Mouse (Mus musculus) liver, embryonic 16.5 days (tissue): Measurements from ENCODE around the gene Olfr370. TPM values are rescaled to one million over a fixed set of nuclear protein-coding genes. Genes with fewer than 3 reads are reported as not detected.
A peak's percentile ranks its signal among the peaks of the same experiment; 100 is the strongest.

ENCODE experiments used
- ATAC-seq: fragments of 200-750 bp; cut with Nextera tagmentation; 2 replicates; pipeline ENCODE4 v1.8.0; 2017; ENCODE audit warnings: low read depth, mild to moderate bottlenecking, moderate number of reproducible peaks, moderate library complexity
- H3K27ac ChIP-seq: fragments of 300-500 bp; sonication (generic); 2 replicates; pipeline ENCODE4 v1.5.1; 2014; ENCODE audit warnings: mild to moderate bottlenecking, low read length
- H3K27me3 ChIP-seq: fragments of 300-500 bp; sonication (generic); 2 replicates; pipeline ENCODE4 v1.6.1; 2014; ENCODE audit warnings: low read depth, low read length, mixed read lengths; ENCODE audit not compliant: control insufficient read depth, insufficient read depth
- H3K36me3 ChIP-seq: fragments of 300-500 bp; sonication (generic); 2 replicates; pipeline ENCODE4 v1.6.1; 2014; ENCODE audit warnings: mild to moderate bottlenecking; ENCODE audit not compliant: control insufficient read depth, insufficient read depth
- H3K4me1 ChIP-seq: fragments of 300-500 bp; sonication (generic); 2 replicates; pipeline ENCODE4 v1.6.1; 2014; ENCODE audit warnings: low read depth, low read length, mixed read lengths; ENCODE audit not compliant: control insufficient read depth
- H3K4me2 ChIP-seq: fragments of 300-500 bp; sonication (generic); 2 replicates; pipeline ENCODE4 v1.6.1; 2014; ENCODE audit warnings: low read depth, low read length, mixed read lengths
- H3K4me3 ChIP-seq: fragments of 300-500 bp; sonication (generic); 2 replicates; pipeline ENCODE4 v1.5.1; 2014; ENCODE audit warnings: low read depth, mild to moderate bottlenecking, low read length
- H3K9ac ChIP-seq: fragments of 300-500 bp; sonication (generic); 2 replicates; pipeline ENCODE4 v1.6.1; 2014; ENCODE audit warnings: low read depth, low read length
- H3K9me3 ChIP-seq: fragments of 300-500 bp; sonication (generic); replicated peaks from 2 replicates; pipeline ENCODE4 v1.6.1; 2016; ENCODE audit warnings: low read length; ENCODE audit not compliant: control insufficient read depth
- WGBS: fragments of 180-500 bp; shearing (Covaris S2); extraction: QIAGEN DNeasy Blood & Tissue Kit; methylation state at CpG from one replicate; pipeline ENCODE4 v1.1.7; 2014; ENCODE audit not compliant: insufficient replicate concordance; 5-methylcytosine and 5-hydroxymethylcytosine counted together
- polyA plus RNA-seq: library from polyadenylated mRNA; unstranded; fragments of >200 nt; fragmentation: Nextera tagmentation; extraction: Ambion mirVana; gene quantifications from 2 replicates; pipeline ENCODE4 v1.2.1, GENCODE M21; 2015

Olfr370 gene
- polyA plus RNA-seq, 1 experiment from 2014 or later: not detected

DNA sequence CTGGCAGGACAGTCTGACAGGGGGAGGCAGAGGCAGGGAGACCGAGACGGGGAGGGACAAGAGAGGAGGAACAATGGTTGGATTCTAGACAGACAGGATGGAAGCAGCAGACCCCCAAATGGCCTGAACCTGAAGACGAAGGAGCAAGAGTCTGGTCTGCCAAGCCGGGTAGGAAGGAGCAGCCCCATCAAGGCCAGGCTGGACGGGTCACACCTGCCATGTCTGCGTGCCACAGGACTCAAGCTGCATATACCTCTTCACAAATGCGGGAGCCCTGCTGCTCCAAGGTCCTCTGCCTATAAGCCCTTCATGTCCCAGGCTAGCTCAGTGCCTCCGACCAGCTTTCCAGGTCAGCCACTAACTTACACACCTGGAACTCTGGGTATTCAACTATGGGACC is 44.1 kb downstream of the Olfr370 start:
- H3K9ac ChIP-seq: no peak overlapping the region
- 88% methylated on average over 8 of the region's 8 CpGs for WGBS
- no peak overlapping the region for H3K27ac ChIP-seq
- H3K4me1 ChIP-seq: peaks cover 18% of the 10 kb centered on the region
- no peaks in the 10 kb centered on the region for H3K27me3 ChIP-seq
- H3K36me3 ChIP-seq: peaks cover 2% of the 10 kb centered on the region; the same call in 1 of the 2 replicates
- H3K9me3 ChIP-seq: no peaks in the 10 kb centered on the region
- no peak overlapping the region for H3K4me3 ChIP-seq
- ATAC-seq: no peak
- H3K4me2 ChIP-seq: no peak overlapping the region

DNA sequence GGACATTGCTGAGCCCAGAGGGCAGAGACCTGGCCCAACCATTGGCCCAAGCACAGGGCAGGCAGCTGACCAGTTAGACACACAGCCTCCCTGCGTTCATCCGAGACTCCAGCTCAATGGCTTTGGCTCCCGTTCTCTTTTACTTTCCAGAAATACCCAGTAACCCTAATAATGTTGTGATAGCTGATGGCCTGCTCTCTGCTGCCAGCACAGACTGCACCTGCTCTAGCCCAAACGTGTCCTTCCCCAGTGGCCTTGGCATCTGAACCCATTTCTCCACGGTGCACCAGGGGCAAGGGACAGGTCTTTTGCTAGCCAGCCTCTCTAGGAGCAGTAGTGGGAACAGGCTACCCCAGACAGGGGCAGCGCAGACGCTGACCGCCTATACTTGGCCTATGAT is 45.2 kb downstream of the Olfr370 start:
- Histone ChIP-seq H3K9ac (no peak overlapping the region), H3K27ac (no peak overlapping the region), H3K4me3 (no peak overlapping the region), H3K4me1 (peaks cover 15% of the 10 kb centered on the region), H3K36me3 (peaks cover 2% of the 10 kb centered on the region; the same call in 1 of the 2 replicates), H3K4me2 (no peak overlapping the region), H3K27me3 (no peaks in the 10 kb centered on the region), H3K9me3 (no peaks in the 10 kb centered on the region)
- 77% methylated on average over 8 of the region's 8 CpGs for WGBS
- ATAC-seq: no peak

DNA sequence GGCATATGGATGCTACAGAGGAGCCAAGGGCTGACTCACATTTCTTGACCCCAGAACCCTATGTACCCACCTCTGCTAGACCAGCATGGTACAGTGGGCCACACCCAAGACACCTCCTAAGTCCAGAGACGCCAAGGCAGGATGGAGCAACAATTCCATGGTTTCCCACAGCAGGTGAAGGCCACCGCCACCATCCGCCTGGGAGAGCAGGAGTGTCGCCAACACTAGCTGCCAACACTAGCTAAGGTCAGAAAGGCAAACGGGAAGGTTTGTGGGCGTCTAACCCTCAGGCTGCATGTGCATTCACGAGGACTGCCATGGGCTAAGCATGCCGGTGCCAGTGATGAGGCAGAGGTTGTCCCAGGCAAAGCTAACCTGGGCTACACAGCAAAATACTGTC is 46.6 kb downstream of the Olfr370 start:
- Histone ChIP-seq H3K4me2 (no peak overlapping the region), H3K27ac (no peak overlapping the region), H3K9me3 (no peaks in the 10 kb centered on the region), H3K27me3 (no peaks in the 10 kb centered on the region), H3K9ac (no peak overlapping the region), H3K4me3 (no peak overlapping the region), H3K36me3 (peaks cover 2% of the 10 kb centered on the region; the same call in 1 of the 2 replicates), H3K4me1 (peaks cover 6% of the 10 kb centered on the region)
- ATAC-seq: no peak
- 79% methylated on average over 8 of the region's 8 CpGs for WGBS

DNA sequence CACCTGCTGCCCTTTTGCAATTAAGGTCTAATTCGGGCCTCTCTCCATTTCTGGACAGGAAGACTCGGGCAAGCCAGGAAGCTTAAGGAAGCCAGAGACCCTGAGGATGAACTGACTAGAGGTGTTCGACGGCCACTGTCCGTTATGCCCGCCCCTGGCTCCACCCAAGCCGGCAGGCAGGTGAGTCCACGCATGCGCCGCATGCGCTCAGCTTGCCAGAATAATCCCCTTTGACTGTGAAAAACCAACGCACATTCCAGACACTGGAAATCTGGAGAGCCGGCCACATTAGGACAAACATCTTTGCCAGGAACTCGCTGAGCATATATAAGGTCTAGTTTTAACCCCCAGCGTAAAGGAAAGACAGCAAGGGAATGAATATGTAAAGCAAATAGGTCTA is 47.7 kb downstream of the Olfr370 start:
- peaks cover 9% of the 10 kb centered on the region for H3K4me1 ChIP-seq
- no peak overlapping the region for H3K9ac ChIP-seq
- ATAC-seq: no peak
- no peaks in the 10 kb centered on the region for H3K27me3 ChIP-seq
- H3K4me3 ChIP-seq: no peak overlapping the region
- H3K9me3 ChIP-seq: no peaks in the 10 kb centered on the region
- H3K4me2 ChIP-seq: no peak overlapping the region
- WGBS: 88% methylated on average over 15 of the region's 15 CpGs
- H3K36me3 ChIP-seq: peaks cover 2% of the 10 kb centered on the region; the same call in 1 of the 2 replicates
- H3K27ac ChIP-seq: no peak overlapping the region

DNA sequence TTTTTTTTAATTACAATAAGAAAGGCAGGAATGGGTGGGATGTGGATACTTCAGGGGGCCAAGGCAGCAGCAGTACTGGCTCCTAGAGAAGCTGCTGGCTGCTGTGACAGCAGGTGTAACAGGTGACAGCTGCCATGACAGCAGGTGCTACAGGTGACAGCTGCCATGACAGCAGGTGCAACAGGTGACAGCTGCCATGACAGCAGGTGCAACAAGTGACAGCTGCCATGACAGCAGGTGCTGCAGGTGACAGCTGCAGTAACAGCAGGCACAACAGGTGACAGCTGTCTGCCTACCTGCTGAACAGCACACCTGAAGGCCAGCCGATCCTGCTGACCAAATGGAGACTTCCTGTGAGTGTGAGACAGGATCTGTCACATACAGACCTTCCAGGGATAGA is 49.2 kb downstream of the Olfr370 start:
- 71% methylated on average over 1 of the region's 1 CpGs for WGBS
- Histone ChIP-seq H3K4me1 (peaks cover 6% of the 10 kb centered on the region), H3K27ac (no peak overlapping the region), H3K27me3 (no peaks in the 10 kb centered on the region), H3K4me3 (no peak overlapping the region), H3K9me3 (no peaks in the 10 kb centered on the region), H3K9ac (no peak overlapping the region), H3K4me2 (no peak overlapping the region), H3K36me3 (peaks cover 2% of the 10 kb centered on the region; the same call in 1 of the 2 replicates)
- no peak for ATAC-seq

DNA sequence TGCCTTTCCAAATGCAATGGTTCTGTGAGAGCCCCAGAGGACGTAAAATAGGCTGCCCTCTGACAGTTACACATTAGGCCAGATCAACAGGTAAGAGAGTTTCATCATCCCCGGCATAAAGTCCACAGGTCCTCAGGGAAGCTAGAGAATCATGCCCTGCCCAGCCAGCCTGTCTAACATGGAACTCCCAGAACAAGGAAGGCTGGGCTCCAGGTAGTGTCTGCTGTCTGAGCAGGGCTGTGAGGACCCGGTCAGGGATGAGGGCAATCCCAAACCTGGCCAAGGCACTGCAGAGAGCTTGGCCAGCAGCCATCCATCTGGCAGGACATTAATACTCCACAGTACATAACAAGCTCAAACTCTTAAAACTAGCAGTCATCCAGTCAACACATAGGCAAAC is 49.8 kb downstream of the Olfr370 start:
- peaks cover 6% of the 10 kb centered on the region for H3K4me1 ChIP-seq
- WGBS: 64% methylated on average over 3 of the region's 3 CpGs
- no peak overlapping the region for H3K4me2 ChIP-seq
- no peak overlapping the region for H3K9ac ChIP-seq
- H3K27ac ChIP-seq: peak overlapping the region; percentile 43
- H3K4me3 ChIP-seq: no peak overlapping the region
- no peaks in the 10 kb centered on the region for H3K9me3 ChIP-seq
- no peaks in the 10 kb centered on the region for H3K27me3 ChIP-seq
- H3K36me3 ChIP-seq: no peaks in the 10 kb centered on the region; the same call in 1 of the 2 replicates
- peak; percentile 77 for ATAC-seq

DNA sequence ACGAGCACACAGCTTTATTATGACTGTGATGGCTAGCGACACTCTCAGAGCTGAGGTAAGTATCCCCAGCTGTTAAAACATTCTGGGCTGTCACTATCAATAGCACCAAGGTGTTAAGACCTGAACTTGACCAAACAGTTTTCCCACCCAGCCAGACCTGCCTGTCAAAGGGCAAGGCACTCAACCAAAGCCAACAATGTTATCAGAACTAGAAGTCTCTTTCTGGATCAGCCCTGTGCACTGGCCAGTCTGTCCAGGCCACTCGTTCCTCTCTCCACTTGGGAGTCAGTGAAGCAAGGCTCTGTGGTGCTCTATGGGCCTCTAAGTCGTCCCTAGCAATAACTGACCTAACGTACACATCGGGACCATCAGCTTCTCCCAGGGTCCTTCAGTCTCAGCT is 52.1 kb downstream of the Olfr370 start:
- Histone ChIP-seq H3K4me2 (no peak overlapping the region), H3K36me3 (no peaks in the 10 kb centered on the region; the same call in 1 of the 2 replicates), H3K27me3 (no peaks in the 10 kb centered on the region), H3K27ac (no peak overlapping the region), H3K9ac (no peak overlapping the region), H3K4me3 (no peak overlapping the region), H3K4me1 (peaks cover 15% of the 10 kb centered on the region), H3K9me3 (no peaks in the 10 kb centered on the region)
- 0 out of 2 replicates have a peak, but pooled peaks have one; percentile 7 for ATAC-seq
- 72% methylated on average over 6 of the region's 6 CpGs for WGBS

DNA sequence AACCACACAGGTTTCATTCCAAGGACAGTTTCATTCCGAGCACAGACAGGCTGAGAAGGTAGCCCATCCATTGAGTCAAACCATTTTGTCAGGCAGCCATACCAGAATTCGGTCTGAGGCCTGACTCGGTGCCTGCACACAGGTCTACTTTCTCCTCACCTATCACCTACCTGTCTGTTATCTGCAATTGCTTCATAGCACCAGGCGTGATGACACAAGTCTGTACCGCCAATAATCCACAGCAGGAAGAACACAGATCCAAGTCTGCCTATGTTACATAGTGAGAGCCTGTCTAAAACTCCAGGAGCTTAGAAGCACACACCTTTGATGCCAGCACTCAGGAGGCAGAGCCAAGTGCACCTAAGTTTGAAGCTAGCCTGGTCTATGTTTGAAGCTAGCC is 53.3 kb downstream of the Olfr370 start:
- no peak overlapping the region for H3K4me2 ChIP-seq
- 81% methylated on average over 5 of the region's 5 CpGs for WGBS
- no peak overlapping the region for H3K27ac ChIP-seq
- ATAC-seq: no peak
- H3K27me3 ChIP-seq: no peaks in the 10 kb centered on the region
- H3K36me3 ChIP-seq: no peaks in the 10 kb centered on the region; the same call in 1 of the 2 replicates
- no peak overlapping the region for H3K4me3 ChIP-seq
- peaks cover 22% of the 10 kb centered on the region for H3K4me1 ChIP-seq
- H3K9me3 ChIP-seq: no peaks in the 10 kb centered on the region
- no peak overlapping the region for H3K9ac ChIP-seq

DNA sequence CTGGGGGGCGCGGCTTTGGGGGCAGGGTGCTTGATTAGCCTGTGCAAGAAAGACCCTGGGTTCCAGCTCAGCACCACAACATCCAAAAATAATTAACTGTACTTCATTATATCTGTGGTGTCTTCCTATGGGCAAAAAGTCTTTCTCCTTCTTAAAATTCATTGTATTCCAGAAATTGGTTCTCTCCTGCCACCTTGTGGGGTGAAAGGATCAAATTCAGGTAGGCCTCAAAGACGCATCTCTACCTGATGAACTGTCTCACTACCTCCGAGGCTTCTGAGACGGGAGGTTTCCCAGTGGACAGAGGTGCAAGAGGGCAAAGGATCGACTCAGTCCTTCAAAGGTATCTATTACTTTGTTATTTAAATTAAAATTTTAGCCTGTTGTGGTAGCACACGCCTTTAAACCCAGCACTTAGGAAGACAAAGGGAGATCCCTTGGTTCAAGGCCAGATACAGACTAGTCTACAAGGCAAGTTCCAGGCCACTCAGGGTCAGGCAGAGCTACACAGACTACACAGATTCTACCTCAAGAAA is 55.0 kb downstream of the Olfr370 start:
- H3K4me2 ChIP-seq: no peak overlapping the region
- H3K9ac ChIP-seq: no peak overlapping the region
- no peak for ATAC-seq
- H3K4me3 ChIP-seq: no peak overlapping the region
- WGBS: 84% methylated on average over 7 of the region's 7 CpGs
- H3K27ac ChIP-seq: no peak overlapping the region
- no peaks in the 10 kb centered on the region for H3K27me3 ChIP-seq
- H3K9me3 ChIP-seq: no peaks in the 10 kb centered on the region
- H3K4me1 ChIP-seq: peaks cover 28% of the 10 kb centered on the region
- no peaks in the 10 kb centered on the region; the same call in 1 of the 2 replicates for H3K36me3 ChIP-seq
